Mouse (Mus musculus) C2C12 (cell line): ENCODE measurements at regions not wholly inside any gene's neighbourhood (a gene's known extent, or its start where the extent isn't known, plus 50 kb on each side); places are given as distances from the start of the nearest gene placed in this dataset.

Experiments
- CTCF ChIP-seq: IDR thresholded peaks from one replicate; pipeline ENCODE4 v1.5.1; 2011; ENCODE audit not compliant: control insufficient read depth, insufficient read depth, insufficient read length
- USF1 ChIP-seq: IDR thresholded peaks from one replicate; pipeline ENCODE4 v1.6.1; 2011; ENCODE audit warnings: low read depth, mild to moderate bottlenecking, control low read depth, moderate library complexity

DNA sequence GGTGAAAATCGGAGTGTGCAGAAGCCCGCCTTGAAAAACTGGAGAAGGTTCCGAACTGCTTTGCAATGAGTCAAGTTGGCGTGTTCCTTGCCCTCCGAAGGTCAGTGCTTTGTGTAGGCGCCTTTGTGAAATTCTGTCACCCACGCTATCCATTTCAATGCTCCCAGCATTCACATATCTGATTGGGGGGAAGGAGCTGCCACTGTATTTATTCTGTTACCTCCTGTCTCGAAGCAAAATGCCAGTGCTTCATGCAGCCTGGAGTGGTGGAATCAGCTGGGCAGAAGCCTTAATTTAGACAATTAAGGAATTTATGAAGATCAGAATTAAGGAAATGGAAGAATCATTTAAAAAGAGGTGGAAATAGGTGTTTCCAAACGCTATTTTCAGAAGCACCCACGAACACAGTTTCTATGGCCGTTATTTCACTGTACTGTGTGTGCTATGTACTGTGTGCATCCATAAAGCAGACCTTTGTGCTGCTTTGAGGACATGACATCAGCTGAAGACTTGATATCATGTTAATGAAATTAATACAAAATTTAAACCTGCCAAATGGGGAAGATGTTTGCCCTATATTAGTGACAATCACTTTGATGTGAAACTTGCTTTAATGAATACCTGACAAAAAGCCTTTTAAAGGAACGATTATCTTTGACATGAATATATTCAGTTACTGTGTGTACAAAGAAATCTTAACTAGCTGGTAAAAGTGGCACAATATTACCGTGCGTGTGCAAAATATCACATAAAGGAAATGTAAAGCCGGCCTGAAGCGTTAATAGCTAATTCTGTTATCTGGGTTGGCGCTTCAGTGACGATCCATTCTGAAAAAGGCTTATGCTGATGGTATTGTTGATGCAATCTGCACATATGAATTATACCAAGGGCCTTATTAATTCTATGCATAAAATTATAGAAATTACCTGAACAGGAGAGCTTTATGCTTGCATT lies 72.9 kb upstream of the Gls start:
- no peak for TF ChIP-seq CTCF
- no peak for TF ChIP-seq USF1
